Mouse (Mus musculus) lung, adult 18-20 months (tissue): ENCODE results near the gene Xpr1.
A peak's percentile ranks its signal among the peaks of the same experiment; 100 is the strongest.
"Not testable (repeated sequence)": the region's sequence is repeated elsewhere in the genome, so short reads cannot be mapped to it uniquely, and the experiment has no call there.

Experiments used
- DNase-seq, 2 experiments: peaks; one replicate each; pipeline ENCODE4 v3.0.0; 2022; ENCODE audit warnings: mixed read lengths in 2 of 2

The Xpr1 gene

GRCm38 (mm10) chr1:155320091-155320833 is 97.0 kb downstream of the Xpr1 start:
- DNase-seq = no peak

GRCm38 (mm10) chr1:155319513-155319912 is 97.7 kb downstream of the Xpr1 start:
- DNase-seq = no peak

- no peak for DNase-seq
Measured at GRCm38 (mm10) chr1:155311672-155312071, 105.5 kb downstream of the Xpr1 start.

- DNase-seq = no peak
Measured at GRCm38 (mm10) chr1:155306879-155307278, 110.3 kb downstream of the Xpr1 start.

GRCm38 (mm10) chr1:155303402-155303801 is 113.8 kb downstream of the Xpr1 start:
- no peak for DNase-seq

- no peak for DNase-seq
Measured at GRCm38 (mm10) chr1:155297615-155298014, 119.6 kb downstream of the Xpr1 start.

GRCm38 (mm10) chr1:155297203-155297602 is 120.0 kb downstream of the Xpr1 start:
- DNase-seq = no peak

GRCm38 (mm10) chr1:155293446-155293845 is 123.8 kb downstream of the Xpr1 start:
- DNase-seq = peak in 1 of 2 experiments; percentile 29

GRCm38 (mm10) chr1:155289411-155289810 is 127.8 kb downstream of the Xpr1 start:
- no peak for DNase-seq

- no peak for DNase-seq
Measured at GRCm38 (mm10) chr1:155288033-155288432, 129.2 kb downstream of the Xpr1 start.

- no peak for DNase-seq
Measured at GRCm38 (mm10) chr1:155283808-155284207, 133.4 kb downstream of the Xpr1 start.

- DNase-seq = peak; percentile 57 to 64
Measured at GRCm38 (mm10) chr1:155281003-155281793, 136.0 kb downstream of the Xpr1 start.

- no peak for DNase-seq
Measured at GRCm38 (mm10) chr1:155280306-155280705, 136.9 kb downstream of the Xpr1 start.

GRCm38 (mm10) chr1:155276381-155277033 is 140.7 kb downstream of the Xpr1 start:
- no peak for DNase-seq

- no peak for DNase-seq
Measured at GRCm38 (mm10) chr1:155275793-155276192, 141.4 kb downstream of the Xpr1 start.

GRCm38 (mm10) chr1:155274976-155275375 is 142.2 kb downstream of the Xpr1 start:
- DNase-seq = peak in 1 of 2 experiments; percentile 25

GRCm38 (mm10) chr1:155272953-155273352 is 144.3 kb downstream of the Xpr1 start:
- DNase-seq = no peak

GRCm38 (mm10) chr1:155262496-155262895 is 154.7 kb downstream of the Xpr1 start:
- not testable (repeated sequence) for DNase-seq

GRCm38 (mm10) chr1:155254309-155254708 is 162.9 kb downstream of the Xpr1 start:
- no peak for DNase-seq

- no peak for DNase-seq
Measured at GRCm38 (mm10) chr1:155253126-155253525, 164.1 kb downstream of the Xpr1 start.

- DNase-seq = no peak
Measured at GRCm38 (mm10) chr1:155252631-155253121, 164.5 kb downstream of the Xpr1 start.

GRCm38 (mm10) chr1:155251596-155251995 is 165.6 kb downstream of the Xpr1 start:
- DNase-seq = no peak

GRCm38 (mm10) chr1:155250531-155251135 is 166.6 kb downstream of the Xpr1 start:
- DNase-seq = no peak
